Mouse (Mus musculus) heart, adult 2 months (tissue): ENCODE measurements around the gene Cacna1h. TPM values are rescaled to one million over a fixed set of nuclear protein-coding genes. Genes with fewer than 3 reads are reported as not detected.
A peak's percentile ranks its signal among the peaks of the same experiment; 100 is the strongest.

ENCODE experiments used
- DNase-seq, 2 experiments: peaks; one replicate each; pipeline ENCODE4 v3.0.0; 2021
- H3K27ac ChIP-seq: fragments of 200-600 bp; 2 replicates; pipeline ENCODE4 v1.8.1; 2022
- H3K27me3 ChIP-seq: fragments of 200-500 bp; 2 replicates; pipeline ENCODE4 v1.6.1; 2012; ENCODE audit warnings: mild to moderate bottlenecking, low read length, inconsistent platforms, mixed read lengths; ENCODE audit not compliant: control insufficient read depth, insufficient read depth
- H3K36me3 ChIP-seq: fragments of 200-500 bp; 2 replicates; pipeline ENCODE4 v1.6.1; 2012; ENCODE audit warnings: low read length, inconsistent platforms; ENCODE audit not compliant: control insufficient read depth, insufficient read depth
- H3K4me1 ChIP-seq: fragments of 200-500 bp; 2 replicates; pipeline ENCODE4 v1.6.1; 2011; ENCODE audit warnings: low read length; ENCODE audit not compliant: control insufficient read depth, insufficient read depth
- H3K4me3 ChIP-seq: fragments of 200-600 bp; 2 replicates; pipeline ENCODE4 v1.8.1; 2022
- H3K79me2 ChIP-seq: fragments of 200-500 bp; replicated peaks from 2 replicates; pipeline ENCODE4 v1.6.1; 2012; ENCODE audit warnings: mild to moderate bottlenecking, inconsistent platforms, low read length, moderate library complexity, mixed read lengths; ENCODE audit not compliant: control insufficient read depth, insufficient read depth
- H3K9ac ChIP-seq: fragments of 200-500 bp; 2 replicates; pipeline ENCODE4 v1.6.1; 2012; ENCODE audit warnings: low read depth, mild to moderate bottlenecking, control low read depth, inconsistent platforms, low read length, mixed read lengths
- CTCF ChIP-seq: fragments of 200-600 bp; IDR thresholded peaks from 2 replicates; pipeline ENCODE4 v1.8.1; 2022; ENCODE audit warnings: antibody characterized with exemption, mild to moderate bottlenecking, moderate library complexity
- EP300 ChIP-seq: fragments of 200-500 bp; IDR thresholded peaks from 2 replicates; pipeline ENCODE4 v1.6.1; 2011; ENCODE audit warnings: low read depth, low read length, control low read depth; ENCODE audit not compliant: insufficient read depth
- POLR2A ChIP-seq: fragments of 200-500 bp; IDR thresholded peaks from 2 replicates; pipeline ENCODE4 v1.6.1; 2011; ENCODE audit warnings: mild to moderate bottlenecking, low read depth, low read length, control low read depth; ENCODE audit not compliant: insufficient read depth
- WGBS: fragments of 180-500 bp; shearing (Covaris S2); methylation state at CpG from one replicate; pipeline ENCODE4 v1.1.7; 2018; 5-methylcytosine and 5-hydroxymethylcytosine counted together
- intact Hi-C: fragments of 180-260 bp; cut with DNase I; formaldehyde crosslinking; loops from one replicate; pipeline ENCODE4 v1.15.1; 2025
- polyA plus RNA-seq: library from polyadenylated mRNA; depleted of rRNA; stranded (reverse); fragments of >200 nt; gene quantifications from 2 replicates; pipeline ENCODE4 v1.2.3, GENCODE M21; 2012
- total RNA-seq, 2 experiments: library from RNA; stranded (reverse); gene quantifications; 2 replicates each; pipeline ENCODE4 v1.2.3; 2021

The Cacna1h gene
- total and polyA plus RNA-seq, 3 experiments, result 4.5 to 20.4 (median 5.5) TPM

- WGBS, result 73% methylated on average over 4 of the region's 4 CpGs
- no peaks in the 10 kb centered on the region for H3K27me3 ChIP-seq
- no peak overlapping the region for H3K27ac ChIP-seq
- no peaks in the 10 kb centered on the region for H3K4me1 ChIP-seq
- no peak overlapping the region for H3K9ac ChIP-seq
- no peak overlapping the region for H3K4me3 ChIP-seq
- TF ChIP-seq EP300, result no peak
- no peak for TF ChIP-seq CTCF
- no peak for TF ChIP-seq POLR2A
- DNase-seq, result no peak
- H3K79me2 ChIP-seq, result no peaks in the 10 kb centered on the region
- no peaks in the 10 kb centered on the region for H3K36me3 ChIP-seq
- intact Hi-C loops, result no loop called here
Observed at GRCm38 (mm10) chr17:25394526-25394925, 39.1 kb downstream of the Cacna1h start.

- no peaks in the 10 kb centered on the region for H3K4me1 ChIP-seq
- TF ChIP-seq POLR2A, result no peak
- TF ChIP-seq CTCF, result no peak
- no peak for TF ChIP-seq EP300
Observed at GRCm38 (mm10) chr17:25374011-25374410, 59.6 kb downstream of the Cacna1h start.

GRCm38 (mm10) chr17:25372491-25372890 is 61.1 kb downstream of the Cacna1h start:
- WGBS, result 63% methylated on average over 8 of the region's 8 CpGs
- Histone ChIP-seq H3K4me1 (no peaks in the 10 kb centered on the region), H3K36me3 (no peaks in the 10 kb centered on the region), H3K4me3 (no peak overlapping the region), H3K27ac (no peak overlapping the region), H3K9ac (no peak overlapping the region), H3K27me3 (no peaks in the 10 kb centered on the region), H3K79me2 (no peaks in the 10 kb centered on the region)
- TF ChIP-seq EP300, result no peak
- TF ChIP-seq POLR2A, result no peak
- TF ChIP-seq CTCF, result no peak
- intact Hi-C loops, result no loop called here
- DNase-seq, result no peak

More at GRCm38 (mm10) chr17:25374011-25374410, 59.6 kb downstream of the Cacna1h start:
- H3K9ac ChIP-seq, result no peak overlapping the region
- WGBS, result 36% methylated on average over 9 of the region's 9 CpGs
- no peaks in the 10 kb centered on the region for H3K36me3 ChIP-seq
- intact Hi-C loops, result no loop called here
- DNase-seq, result no peak
- H3K79me2 ChIP-seq, result no peaks in the 10 kb centered on the region
- H3K27me3 ChIP-seq, result no peaks in the 10 kb centered on the region
- H3K4me3 ChIP-seq, result no peak overlapping the region
- H3K27ac ChIP-seq, result no peak overlapping the region

- WGBS, result 70% methylated on average over 3 of the region's 3 CpGs
- H3K27ac ChIP-seq, result no peak within 1 kb of the TSS
- H3K4me3 ChIP-seq, result no peak within 1 kb of the TSS
- no peak within 1 kb of the TSS for H3K9ac ChIP-seq
- intact Hi-C loops, result loop anchor here (10.0 kb wide), 1 partner anchor 424 kb away; no protein-coding TSS in a partner anchor
- no peaks in the 10 kb centered on the region for H3K4me1 ChIP-seq
- no peaks in the 10 kb centered on the region for H3K27me3 ChIP-seq
- TF ChIP-seq EP300 (no peak), CTCF (no peak), POLR2A (no peak)
- H3K36me3 ChIP-seq, result no peaks in the 10 kb centered on the region
- DNase-seq, result no peak
- no peaks in the 10 kb centered on the region for H3K79me2 ChIP-seq
Observed at GRCm38 (mm10) chr17:25368973-25369372, 64.6 kb downstream of the Cacna1h start, which contains the start of gene Tpsg1. Gene Tpsg1, plus strand, starts transcription at chr17:25369273.

- Histone ChIP-seq H3K79me2 (no peaks in the 10 kb centered on the region), H3K27me3 (no peaks in the 10 kb centered on the region), H3K9ac (no peak within 1 kb of the TSS), H3K27ac (no peak within 1 kb of the TSS), H3K36me3 (no peaks in the 10 kb centered on the region), H3K4me3 (no peak within 1 kb of the TSS), H3K4me1 (no peaks in the 10 kb centered on the region)
- DNase-seq, result no peak
- intact Hi-C loops, result loop anchor here (10.0 kb wide), 1 partner anchor 421 kb away; no protein-coding TSS in a partner anchor
- WGBS, result 71% methylated on average over 2 of the region's 2 CpGs
- no peak for TF ChIP-seq CTCF
- no peak for TF ChIP-seq EP300
- no peak for TF ChIP-seq POLR2A
Observed at GRCm38 (mm10) chr17:25366005-25366404, 67.6 kb downstream of the Cacna1h start, which contains the start of gene Tpsb2. Gene Tpsb2, plus strand, starts transcription at chr17:25366305.

GRCm38 (mm10) chr17:25363726-25364125 is 69.9 kb downstream of the Cacna1h start:
- no peak overlapping the region for H3K9ac ChIP-seq
- intact Hi-C loops, result loop anchor here (1.0 to 10.0 kb wide), 3 partner anchors 30 to 419 kb away; no protein-coding TSS in a partner anchor
- H3K27me3 ChIP-seq, result no peaks in the 10 kb centered on the region
- H3K79me2 ChIP-seq, result no peaks in the 10 kb centered on the region
- no peaks in the 10 kb centered on the region for H3K36me3 ChIP-seq
- DNase-seq, result peak in 1 of 2 experiments; percentile 39
- 3% methylated on average over 1 of the region's 1 CpGs for WGBS
- TF ChIP-seq EP300 (no peak), POLR2A (no peak), CTCF (peak; percentile 81)
- H3K4me1 ChIP-seq, result no peaks in the 10 kb centered on the region
- no peak overlapping the region for H3K4me3 ChIP-seq
- no peak overlapping the region for H3K27ac ChIP-seq
